Mouse (Mus musculus): ENCODE data around the gene Med13.

GRCm38 (mm10) chr11:86382520-86383157 lies 25.2 kb upstream of the Med13 start:
- TF ChIP-seq CTCF (IDR thresholded peaks at IDR 0.05; ENCODE audit: low read depth, low read length), result no peak
- no peak for TF ChIP-seq POLR2A (IDR thresholded peaks at IDR 0.05; ENCODE audit: extremely low read depth, insufficient read depth, low read length)
